Mouse (Mus musculus): ENCODE results near the gene Epn1.

DNA sequence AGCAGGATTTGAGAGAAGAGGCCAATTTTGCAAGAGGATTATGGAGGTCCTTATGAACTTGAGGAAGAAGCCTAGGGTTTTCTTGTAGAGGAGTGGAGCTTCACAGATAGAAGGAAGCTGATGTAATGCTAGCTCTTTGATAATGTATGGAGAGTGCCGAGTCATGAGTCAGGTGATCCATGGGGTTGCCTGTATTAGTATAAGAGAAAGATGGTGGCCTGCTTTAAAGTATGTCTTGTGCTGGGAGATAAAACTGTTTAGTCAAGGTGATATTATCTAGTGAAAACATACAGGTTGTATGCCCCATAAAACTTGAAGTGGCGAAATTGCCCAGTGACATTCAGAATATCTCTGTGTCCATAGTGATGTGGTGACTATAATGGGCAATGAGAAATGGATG lies 3.1 kb upstream of the Epn1 start:
- TF ChIP-seq POLR2A (IDR thresholded peaks at IDR 0.05; ENCODE audit: borderline replicate concordance, control insufficient read depth, low read depth, low read length) (no peak), CTCF (IDR thresholded peaks at IDR 0.05; ENCODE audit: control insufficient read depth, insufficient read depth, low read length) (no peak)
